Mouse (Mus musculus) liver, postnatal 0 days (tissue): ENCODE measurements around the gene Smap1. TPM values are rescaled to one million over a fixed set of nuclear protein-coding genes. Genes with fewer than 3 reads are reported as not detected.

Experiments used
- ATAC-seq: fragments of 200-750 bp; cut with Nextera tagmentation; 2 replicates; pipeline ENCODE4 v1.8.0; 2017; ENCODE audit warnings: mild to moderate bottlenecking, moderate library complexity
- DNase-seq: peaks from one replicate; pipeline ENCODE4 v3.0.0-alpha.2; 2016
- H3K27ac ChIP-seq: fragments of 300-500 bp; sonication (generic); 2 replicates; pipeline ENCODE4 v1.5.1; 2014; ENCODE audit warnings: antibody characterized with exemption, moderate library complexity, mild to moderate bottlenecking, low read depth
- H3K27me3 ChIP-seq: fragments of 300-500 bp; sonication (generic); 2 replicates; pipeline ENCODE4 v1.6.1; 2014; ENCODE audit warnings: low read length, control low read depth, mixed read lengths; ENCODE audit not compliant: insufficient read depth
- H3K36me3 ChIP-seq: fragments of 300-500 bp; sonication (generic); replicated peaks from 2 replicates; pipeline ENCODE4 v1.6.1; 2014; ENCODE audit warnings: mild to moderate bottlenecking, control low read depth, low read length, moderate library complexity, mixed read lengths; ENCODE audit not compliant: insufficient read depth
- H3K4me1 ChIP-seq: fragments of 300-500 bp; sonication (generic); 2 replicates; pipeline ENCODE4 v1.6.1; 2014; ENCODE audit warnings: antibody characterized with exemption, mild to moderate bottlenecking, control low read depth; ENCODE audit not compliant: insufficient read depth
- H3K4me2 ChIP-seq: fragments of 300-500 bp; sonication (generic); 2 replicates; pipeline ENCODE4 v1.6.1; 2014; ENCODE audit warnings: low read depth, mild to moderate bottlenecking, low read length, moderate library complexity, mixed read lengths
- H3K4me3 ChIP-seq: fragments of 300-500 bp; sonication (generic); 2 replicates; pipeline ENCODE4 v1.5.1; 2014; ENCODE audit warnings: low read depth, low read length
- H3K9ac ChIP-seq: fragments of 300-500 bp; sonication (generic); replicated peaks from 2 replicates; pipeline ENCODE4 v1.6.1; 2014; ENCODE audit warnings: mild to moderate bottlenecking, moderate library complexity
- H3K9me3 ChIP-seq: fragments of 300-500 bp; sonication (generic); 2 replicates; pipeline ENCODE4 v1.6.1; 2016; ENCODE audit warnings: mild to moderate bottlenecking, control low read depth, low read length, mixed read lengths
- CTCF ChIP-seq: sonication (generic); IDR thresholded peaks from 2 replicates; pipeline ENCODE4 v1.5.1; 2016; ENCODE audit warnings: antibody characterized with exemption, low read depth
- EP300 ChIP-seq: IDR thresholded peaks from 2 replicates; pipeline ENCODE4 v1.6.1; 2016; ENCODE audit warnings: antibody characterized with exemption, low read depth, mild to moderate bottlenecking
- WGBS: fragments of 180-500 bp; shearing (Covaris S2); extraction: QIAGEN DNeasy Blood & Tissue Kit; methylation state at CpG from one replicate; pipeline ENCODE4 v1.1.7; 2014; ENCODE audit not compliant: insufficient replicate concordance; 5-methylcytosine and 5-hydroxymethylcytosine counted together
- polyA plus RNA-seq: library from polyadenylated mRNA; unstranded; fragments of >200 nt; fragmentation: Nextera tagmentation; extraction: Ambion mirVana; gene quantifications from 2 replicates; pipeline ENCODE4 v1.2.1, GENCODE M21; 2015

The Smap1 gene
- polyA plus RNA-seq, 1 experiment from 2014 or later = 29.8 TPM

GRCm38 (mm10) chr1:23943146-23943940, 21.2 kb upstream of the Smap1 start:
- Histone ChIP-seq H3K4me1 (no peaks in the 10 kb centered on the region), H3K9ac (no peak overlapping the region), H3K27ac (no peak overlapping the region), H3K27me3 (no peaks in the 10 kb centered on the region), H3K4me2 (no peak overlapping the region), H3K36me3 (no peaks in the 10 kb centered on the region), H3K9me3 (no peaks in the 10 kb centered on the region), H3K4me3 (no peak overlapping the region)
- DNase-seq (no peak), ATAC-seq (no peak)
- WGBS = 70% methylated on average over 3 of the region's 3 CpGs
- TF ChIP-seq CTCF (no peak), EP300 (no peak)

GRCm38 (mm10) chr1:23935408-23935762, 13.3 kb upstream of the Smap1 start:
- TF ChIP-seq EP300 (no peak), CTCF (no peak)
- Histone ChIP-seq H3K36me3 (no peaks in the 10 kb centered on the region), H3K9ac (no peak overlapping the region), H3K27me3 (no peaks in the 10 kb centered on the region), H3K9me3 (no peaks in the 10 kb centered on the region), H3K4me3 (no peak overlapping the region), H3K27ac (no peak overlapping the region), H3K4me1 (no peaks in the 10 kb centered on the region), H3K4me2 (no peak overlapping the region)
- DNase-seq (no peak), ATAC-seq (no peak)
- WGBS = 29% methylated on average over 4 of the region's 4 CpGs

GRCm38 (mm10) chr1:23934669-23935407, 12.7 kb upstream of the Smap1 start:
- H3K36me3 ChIP-seq = no peaks in the 10 kb centered on the region
- no peak overlapping the region for H3K9ac ChIP-seq
- H3K9me3 ChIP-seq = no peaks in the 10 kb centered on the region
- TF ChIP-seq EP300 = no peak
- no peak for TF ChIP-seq CTCF
- H3K4me3 ChIP-seq = no peak overlapping the region
- no peak overlapping the region for H3K4me2 ChIP-seq
- H3K4me1 ChIP-seq = no peaks in the 10 kb centered on the region
- no peak overlapping the region for H3K27ac ChIP-seq
- DNase-seq (no peak), ATAC-seq (no peak)
- 61% methylated on average over 8 of the region's 8 CpGs for WGBS
- no peaks in the 10 kb centered on the region for H3K27me3 ChIP-seq

GRCm38 (mm10) chr1:23929410-23929809, 7.3 kb upstream of the Smap1 start:
- TF ChIP-seq CTCF = no peak
- TF ChIP-seq EP300 = no peak
- Histone ChIP-seq H3K4me2 (no peak overlapping the region), H3K9ac (no peak overlapping the region), H3K36me3 (no peaks in the 10 kb centered on the region), H3K4me3 (no peak overlapping the region), H3K4me1 (no peaks in the 10 kb centered on the region), H3K27ac (no peak overlapping the region), H3K27me3 (no peaks in the 10 kb centered on the region), H3K9me3 (peaks cover 18% of the 10 kb centered on the region)
- ATAC-seq (no peak), DNase-seq (no peak)
- 80% methylated on average over 6 of the region's 6 CpGs for WGBS

GRCm38 (mm10) chr1:23928371-23928770, 6.3 kb upstream of the Smap1 start:
- Histone ChIP-seq H3K4me1 (no peaks in the 10 kb centered on the region), H3K9ac (no peak overlapping the region), H3K36me3 (no peaks in the 10 kb centered on the region), H3K4me2 (no peak overlapping the region), H3K4me3 (no peak overlapping the region), H3K27me3 (no peaks in the 10 kb centered on the region), H3K9me3 (peaks cover 18% of the 10 kb centered on the region), H3K27ac (no peak overlapping the region)
- no peak for ATAC-seq
- WGBS = 82% methylated on average over 3 of the region's 3 CpGs
- no peak for TF ChIP-seq CTCF
- no peak for TF ChIP-seq EP300
- no peak for DNase-seq

- no peak for TF ChIP-seq CTCF
- TF ChIP-seq EP300 = no peak
- Histone ChIP-seq H3K36me3 (no peaks in the 10 kb centered on the region), H3K9me3 (peaks cover 18% of the 10 kb centered on the region), H3K4me2 (no peak overlapping the region), H3K4me1 (peaks cover 14% of the 10 kb centered on the region), H3K4me3 (no peak overlapping the region), H3K27ac (no peak overlapping the region), H3K9ac (no peak overlapping the region), H3K27me3 (no peaks in the 10 kb centered on the region)
- ATAC-seq (no peak), DNase-seq (no peak)
- WGBS = 56% methylated on average over 6 of the region's 7 CpGs
Measured at GRCm38 (mm10) chr1:23923779-23924708, 1.9 kb upstream of the Smap1 start.
